Mouse (Mus musculus): ENCODE data around the gene Ctsw. TPM values are rescaled to one million over a fixed set of nuclear protein-coding genes. Genes with fewer than 3 reads are reported as not detected.

The Ctsw gene
- 54.6 TPM for total RNA-seq (2023)

GRCm38 (mm10) chr19:5468374-5468773, at the start of gene Ctsw:
Ctsw (minus strand) TSS chr19:5468507.

DNA sequence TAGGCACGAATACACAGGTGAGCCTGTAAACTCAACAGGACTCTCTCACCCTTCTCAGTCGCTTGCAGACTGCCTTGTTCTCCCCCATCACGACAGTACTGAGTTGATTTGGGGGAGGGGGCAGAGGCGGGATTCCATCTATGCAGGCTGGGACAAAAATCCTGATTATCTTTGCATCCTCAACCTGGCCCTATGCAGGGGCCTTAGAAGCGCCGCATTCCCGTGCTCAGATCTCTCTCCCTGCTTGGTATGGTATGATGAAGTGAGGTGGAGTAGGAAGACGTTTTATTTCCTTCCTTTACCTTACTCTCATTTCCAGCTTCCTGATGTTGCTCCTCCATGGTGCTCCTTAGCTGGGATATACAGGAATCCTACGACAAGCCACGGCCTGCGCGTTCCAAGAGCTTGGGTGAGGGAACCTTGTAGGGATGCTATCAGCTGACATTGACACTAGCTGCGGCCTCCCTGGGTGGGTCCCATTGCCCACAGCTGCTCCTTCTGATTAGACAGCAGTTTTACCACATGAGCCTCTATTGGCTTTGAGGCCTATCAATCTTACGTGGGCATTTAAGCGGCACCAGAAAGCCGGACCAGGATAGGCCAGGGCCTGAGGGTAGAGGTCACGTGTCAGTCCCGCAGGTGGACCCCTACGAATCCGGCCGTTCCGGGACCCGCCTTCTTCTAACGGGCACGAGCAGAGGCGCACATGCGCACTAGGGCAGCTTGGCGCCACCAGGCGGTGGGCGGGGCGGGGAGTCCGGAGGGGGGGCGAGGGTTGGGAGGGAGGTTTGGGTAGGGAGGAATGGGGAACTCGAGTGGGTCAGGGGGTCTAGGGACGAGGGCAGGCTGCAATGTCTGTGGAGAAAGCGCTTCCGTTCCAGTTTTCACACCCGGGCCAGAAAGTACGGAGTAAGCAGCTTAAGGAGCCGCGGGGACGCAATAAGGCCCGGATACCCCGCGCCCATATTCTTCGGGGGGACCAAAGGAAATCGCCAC, 42.0 kb upstream of the Ctsw start, which contains the start of gene Snx32:
Gene Snx32 (minus strand): TSS at position 508 of the 996 bp plus-strand sequence.

GRCm38 (mm10) chr19:5503687-5504086, 35.4 kb upstream of the Ctsw start, which contains the start of gene 1700020D05Rik:
1700020D05Rik (minus strand) TSS chr19:5503787.

GRCm38 (mm10) chr19:5490313-5490897, 22.1 kb upstream of the Ctsw start, which contains the start of gene Cfl1:
Cfl1 (plus strand) TSS chr19:5490455.

GRCm38 (mm10) chr19:5487768-5488550, 19.7 kb upstream of the Ctsw start, which contains the start of gene Mus81:
Mus81 (minus strand) TSS chr19:5488402.

GRCm38 (mm10) chr19:5473720-5474119, 5.4 kb upstream of the Ctsw start, which contains the start of gene Efemp2:
Efemp2 (plus strand) TSS chr19:5473954.

GRCm38 (mm10) chr19:5460465-5460911, 7.8 kb downstream of the Ctsw start, which contains the start of gene Fibp:
Fibp (plus strand) TSS chr19:5460615.

GRCm38 (mm10) chr19:5457746-5458442, 10.4 kb downstream of the Ctsw start, which contains the start of gene Ccdc85b:
Ccdc85b (minus strand) TSS chr19:5457894.

DNA sequence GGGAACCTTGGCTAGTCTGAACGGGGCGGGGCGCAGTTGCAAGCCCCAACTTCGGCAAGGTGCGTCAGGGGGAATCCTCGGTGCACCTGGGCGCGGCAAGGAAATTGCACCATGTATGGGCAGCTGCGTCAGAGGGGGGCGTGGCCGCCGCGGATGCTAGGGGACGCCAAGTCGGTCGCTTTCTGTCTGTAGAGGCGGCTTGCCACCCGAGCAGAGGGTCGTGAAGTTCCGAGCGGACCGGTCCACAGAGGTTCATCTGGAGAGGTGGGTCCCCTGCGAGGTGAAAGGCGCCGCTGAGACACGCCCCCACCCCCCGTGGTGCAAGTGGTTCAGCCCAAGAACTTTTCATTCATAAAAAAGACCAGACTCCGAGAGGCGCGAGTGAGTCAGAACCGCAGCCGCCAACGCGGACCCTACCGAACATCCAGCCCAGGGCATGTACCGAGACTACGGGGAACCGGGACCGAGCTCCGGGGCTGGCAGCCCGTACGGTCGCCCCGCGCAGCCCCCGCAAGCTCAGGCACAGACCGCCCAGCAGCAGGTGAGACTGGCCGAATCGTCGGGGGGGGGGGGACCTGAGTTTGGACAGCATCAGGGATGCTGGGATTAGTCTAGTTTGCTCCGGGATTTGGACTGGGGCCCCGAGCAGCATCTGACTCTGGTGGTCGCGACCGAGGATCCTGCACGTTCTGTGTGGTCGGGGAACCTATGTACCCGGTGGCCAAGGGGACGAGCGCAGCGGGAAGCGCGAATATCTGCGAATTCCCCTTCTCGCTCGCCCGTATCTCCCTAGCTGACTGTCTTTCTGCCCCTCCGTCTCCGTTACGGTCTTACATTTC, 20.6 kb downstream of the Ctsw start, which contains the start of gene Fosl1:
Gene Fosl1 (plus strand): TSS at position 33 of the 839 bp plus-strand sequence.

DNA sequence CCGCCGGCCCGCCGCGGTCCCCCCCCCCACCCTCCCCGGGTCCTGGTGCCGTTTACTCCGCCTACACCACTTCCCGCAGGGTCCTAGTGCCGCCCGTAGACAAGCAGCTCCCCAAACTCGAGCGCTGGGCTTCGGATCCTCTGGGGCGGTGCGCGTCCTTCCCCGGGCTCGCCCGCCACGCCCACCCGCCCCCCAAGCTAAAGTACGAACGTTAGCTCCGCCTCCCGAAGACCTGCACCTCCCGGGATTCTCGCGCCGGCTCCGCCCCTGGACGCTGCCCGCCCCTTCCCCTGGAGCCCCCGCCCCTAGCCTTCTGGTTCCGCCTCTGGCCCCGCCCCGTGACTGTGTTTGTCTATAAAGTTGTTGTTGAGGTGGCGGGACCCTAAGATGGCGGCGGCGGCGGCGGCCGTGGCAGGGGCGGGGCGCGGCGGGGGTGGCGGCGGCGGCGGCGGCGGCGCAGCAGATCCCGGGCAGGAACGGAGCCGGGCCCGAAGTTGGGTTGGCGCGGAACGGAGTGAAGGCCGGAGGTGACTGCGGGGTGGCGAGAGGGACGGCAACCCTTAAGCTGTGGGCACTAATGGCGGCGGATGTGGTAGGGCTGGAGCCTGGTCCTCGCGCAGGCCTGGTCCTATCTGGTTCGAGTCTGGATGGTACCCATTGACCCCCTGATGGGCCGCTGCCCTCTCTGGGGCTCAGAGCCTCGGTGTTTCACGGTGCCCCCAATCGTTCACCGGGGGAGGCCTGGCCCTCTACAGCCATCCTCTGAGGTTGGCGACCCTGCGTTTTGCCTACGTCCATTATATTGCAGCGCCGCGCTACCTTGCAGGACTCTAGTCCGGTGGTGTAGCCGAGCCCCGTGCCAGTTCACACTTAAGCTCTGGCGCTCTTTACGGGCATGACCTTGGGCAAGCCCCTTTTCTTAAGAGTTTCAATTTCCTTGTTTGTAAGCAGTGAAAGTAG, 43.2 kb downstream of the Ctsw start, which contains the start of the genes Drap1 and AI837181:
Gene Drap1 (minus strand): TSS at position 198 of the 960 bp plus-strand sequence.
Gene AI837181 (plus strand): TSS at position 363 of the 960 bp plus-strand sequence.

Other genes starting within 250 kb of the Ctsw start
- gene Pacs1, start 195.4 kb downstream of the Ctsw start, total RNA-seq (2023) = 132 TPM
- 247 TPM for gene Sf3b2, start 173.1 kb downstream of the Ctsw start, total RNA-seq (2023)
- not detected for gene Gal3st3, start 170.2 kb downstream of the Ctsw start, total RNA-seq (2023)
- gene Catsper1, start 132.8 kb downstream of the Ctsw start, total RNA-seq (2023) = not detected
- not detected for gene Cst6, start 118.9 kb downstream of the Ctsw start, total RNA-seq (2023)
- 41.9 TPM for gene Eif1ad, start 101.8 kb downstream of the Ctsw start, total RNA-seq (2023)
- gene Banf1, start 101.3 kb downstream of the Ctsw start, total RNA-seq (2023) = 106 TPM
- 200 TPM for gene Sart1, start 79.8 kb downstream of the Ctsw start, total RNA-seq (2023)
- 1.4 TPM for gene Tsga10ip, start 66.0 kb downstream of the Ctsw start, total RNA-seq (2023)
- gene Drap1, start 43.5 kb downstream of the Ctsw start, total RNA-seq (2023) = 174 TPM
- gene AI837181, start 43.4 kb downstream of the Ctsw start, total RNA-seq (2023) = 61.4 TPM
- 0.71 TPM for gene Fosl1, start 21.0 kb downstream of the Ctsw start, total RNA-seq (2023)
- gene Ccdc85b, start 10.6 kb downstream of the Ctsw start, total RNA-seq (2023) = 7.5 TPM
- 76.3 TPM for gene Fibp, start 7.9 kb downstream of the Ctsw start, total RNA-seq (2023)
- 1.6 TPM for gene Efemp2, start 5.4 kb upstream of the Ctsw start, total RNA-seq (2023)
- gene Mus81, start 19.9 kb upstream of the Ctsw start, total RNA-seq (2023) = 47.9 TPM
- 1,409 TPM for gene Cfl1, start 21.9 kb upstream of the Ctsw start, total RNA-seq (2023)
- 1.4 TPM for gene 1700020D05Rik, start 35.3 kb upstream of the Ctsw start, total RNA-seq (2023)
- 6.6 TPM for gene Snx32, start 42.0 kb upstream of the Ctsw start, total RNA-seq (2023)
- gene Ovol1, start 92.1 kb upstream of the Ctsw start, total RNA-seq (2023) = not detected
- gene Ap5b1, start 99.5 kb upstream of the Ctsw start, total RNA-seq (2023) = 24.4 TPM
- gene Rnaseh2c, start 133.4 kb upstream of the Ctsw start, total RNA-seq (2023) = 97.8 TPM
- gene Kat5, start 141.7 kb upstream of the Ctsw start, total RNA-seq (2023) = 120 TPM
- 154 TPM for gene Rela, start 169.0 kb upstream of the Ctsw start, total RNA-seq (2023)
- 202 TPM for gene Sipa1, start 195.2 kb upstream of the Ctsw start, total RNA-seq (2023)
- gene Map3k11, start 220.2 kb upstream of the Ctsw start, total RNA-seq (2023) = 51.2 TPM
- gene Pcnx3, start 220.4 kb upstream of the Ctsw start, total RNA-seq (2023) = 191 TPM
- gene Kcnk7, start 235.9 kb upstream of the Ctsw start, total RNA-seq (2023) = not detected

Data from CD4-positive naive resting alpha-beta T cell, adult 57 days (primary cell).